Mouse (Mus musculus) heart, embryonic 11.5 days (tissue): Measurements from ENCODE around the gene Stim1. TPM values are rescaled to one million over a fixed set of nuclear protein-coding genes. Genes with fewer than 3 reads are reported as not detected.

Source experiments
- polyA plus RNA-seq: library from polyadenylated mRNA; unstranded; fragments of >200 nt; fragmentation: Nextera tagmentation; extraction: Ambion mirVana; gene quantifications from 2 replicates; pipeline ENCODE4 v1.2.1, GENCODE M21; 2014

Stim1 gene
- polyA plus RNA-seq, 1 experiment from 2014 or later: 9.1 TPM

Other genes with a start within 250 kb of the Stim1 start
- gene Il18bp, start 249.1 kb upstream of the Stim1 start, polyA plus RNA-seq: 1.4 and 1.7 TPM in 2 replicates
- 20.2 and 22.0 TPM in 2 replicates for gene Rnf121, start 202.3 kb upstream of the Stim1 start, polyA plus RNA-seq
- 15.7 and 18.3 TPM in 2 replicates for gene Xndc1, start 202.3 kb upstream of the Stim1 start, polyA plus RNA-seq
- 0.70 and 1.4 TPM in 2 replicates for gene Xntrpc, start 202.1 kb upstream of the Stim1 start, polyA plus RNA-seq
- not detected in 2 replicates for gene Trpc2, start 184.7 kb upstream of the Stim1 start, polyA plus RNA-seq
- gene Art1, start 166.1 kb upstream of the Stim1 start, polyA plus RNA-seq: 9.5 and 9.8 TPM in 2 replicates
- gene Art5, start 158.3 kb upstream of the Stim1 start, polyA plus RNA-seq: 0.84 and 1.9 TPM in 2 replicates
- gene Chrna10, start 151.0 kb upstream of the Stim1 start, polyA plus RNA-seq: not detected in 2 replicates
- 36.1 and 36.5 TPM in 2 replicates for gene Nup98, start 57.6 kb upstream of the Stim1 start, polyA plus RNA-seq
- 52.0 and 53.5 TPM in 2 replicates for gene Pgap2, start 57.6 kb upstream of the Stim1 start, polyA plus RNA-seq
- 47.5 and 59.6 TPM in 2 replicates for gene Rhog, start 11.8 kb upstream of the Stim1 start, polyA plus RNA-seq
- gene Rrm1, start 173.9 kb downstream of the Stim1 start, polyA plus RNA-seq: 160 and 162 TPM in 2 replicates
- gene Olfr543, start 213.9 kb downstream of the Stim1 start, polyA plus RNA-seq: 1.0 TPM in 1 of 2 replicates, not detected in the other
- 0.07 and 0.13 TPM in 2 replicates for gene Olfr544, start 220.5 kb downstream of the Stim1 start, polyA plus RNA-seq
- gene Olfr545, start 231.8 kb downstream of the Stim1 start, polyA plus RNA-seq: not detected in 2 replicates